Mouse (Mus musculus) embryonic stem cell, embryonic (primary cell): ENCODE measurements around the gene Fyco1.
"Not testable (repeated sequence)": the region's sequence is repeated elsewhere in the genome, so short reads cannot be mapped to it uniquely, and the experiment has no call there.

Experiments used
- CTCF ChIA-PET, 4 experiments: fragments of 300-600 bp in 2 of 4; fragments of 350-600 bp in 2 of 4; sonication (Branson Sonifier 250); formaldehyde crosslinking; loops; one replicate each; lab custom pipeline; 2022; ENCODE audit warnings: inconsistent platforms in 2 of 4; lab: Charles Lee
- POLR2A ChIA-PET, 4 experiments: fragments of 300-600 bp in 2 of 4; fragments of 350-600 bp in 2 of 4; sonication (Branson Sonifier 250); formaldehyde crosslinking; loops; one replicate each; lab custom pipeline; 2022; ENCODE audit warnings: antibody characterized with exemption in 4 of 4, inconsistent platforms in 1 of 4; lab: Charles Lee

Fyco1 gene

DNA sequence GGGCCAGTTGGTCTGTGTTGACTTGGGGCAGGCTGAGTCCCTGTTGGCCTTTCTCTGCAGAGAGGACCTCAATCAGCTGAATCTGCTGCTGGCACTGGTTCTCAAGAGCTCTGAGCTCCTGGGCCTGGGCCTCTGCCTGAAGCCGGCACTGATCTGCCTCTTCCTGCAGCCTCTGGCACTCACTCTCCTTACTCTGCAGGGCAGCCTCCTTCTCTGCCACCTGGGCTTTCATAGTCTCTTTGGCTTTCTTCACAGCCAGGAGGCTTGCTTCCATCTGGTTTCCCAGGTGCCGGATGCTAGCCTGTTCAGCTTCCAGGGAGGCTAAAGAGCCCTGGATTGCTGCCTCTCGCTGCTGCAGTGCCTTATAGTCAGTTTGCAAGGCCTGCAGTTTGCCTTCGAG is 22.8 kb downstream of the Fyco1 start:
- CTCF ChIA-PET = no interaction called here
- POLR2A ChIA-PET = interaction anchor here in 3 of 4 experiments (0.5 to 3.9 kb wide), 3 partner anchors 22 to 29 kb away, joined by 4 to 20 read pairs (median 4); partner anchors contain the start of gene Fyco1 (in 2 of the 3)

DNA sequence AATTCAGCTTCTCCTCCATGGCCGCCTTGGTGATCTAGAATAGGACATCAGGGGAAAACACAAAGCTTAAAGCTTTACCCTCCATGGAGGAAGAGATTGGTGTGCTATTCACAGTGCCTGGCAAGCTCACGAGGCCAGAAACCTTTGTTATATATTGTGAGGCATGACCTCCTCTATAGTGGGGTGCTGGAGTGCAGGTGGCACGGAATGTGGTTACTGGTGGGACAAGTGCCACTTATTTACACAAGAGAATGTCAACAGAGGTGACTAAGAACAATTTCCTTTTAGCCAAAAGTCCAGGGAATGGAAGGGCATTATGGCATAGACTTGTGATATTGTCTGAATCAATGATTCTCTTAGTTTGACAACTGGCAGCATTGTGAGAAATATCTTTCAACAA is 25.1 kb downstream of the Fyco1 start:
- ChIA-PET CTCF (no interaction called here), POLR2A (interaction anchor here in 1 of 4 experiments (0.6 kb wide), 1 partner anchor 674 kb away, joined by 3 read pairs; no protein-coding TSS in a partner anchor)

DNA sequence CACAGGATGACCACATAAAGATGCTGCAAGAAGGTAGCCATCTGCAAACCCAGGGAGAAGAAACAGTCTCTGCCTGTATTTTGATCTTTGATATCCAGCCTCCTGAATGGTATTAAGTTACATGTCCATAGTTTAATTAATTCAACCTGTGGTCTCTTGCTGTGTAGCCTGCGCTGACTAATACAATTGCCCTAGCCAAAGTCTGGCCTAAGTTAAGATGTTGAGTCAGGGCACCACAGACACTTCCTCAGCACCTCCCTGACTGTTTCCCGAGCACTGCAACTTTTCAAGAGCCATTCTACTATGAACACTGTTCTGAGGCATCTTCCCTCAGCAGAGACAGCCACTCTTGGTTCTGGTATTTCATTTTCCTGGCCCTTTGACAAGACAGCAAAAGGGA is 33.1 kb downstream of the Fyco1 start:
- ChIA-PET POLR2A (no interaction called here), CTCF (no interaction called here)

DNA sequence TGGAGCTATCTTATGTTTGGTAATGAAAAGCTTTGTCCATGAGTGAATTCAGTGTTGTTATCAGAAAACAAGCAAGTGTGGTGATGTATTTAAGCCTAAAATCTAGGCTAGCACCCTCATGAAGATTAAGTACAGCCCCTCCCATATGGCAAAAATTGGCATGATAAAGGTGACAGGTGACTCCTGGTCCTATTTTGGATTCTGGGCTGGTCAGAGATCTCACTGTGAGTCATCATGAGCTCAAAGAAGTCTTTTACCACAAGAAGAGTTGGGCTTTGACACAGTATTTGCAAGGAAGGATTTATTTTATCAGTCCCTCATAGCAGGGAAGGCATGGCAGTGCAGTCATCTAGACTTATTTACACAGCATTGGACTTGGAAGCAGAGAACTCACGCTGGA is 35.7 kb downstream of the Fyco1 start:
- ChIA-PET CTCF (no interaction called here), POLR2A (interaction anchor here in 1 of 4 experiments (1.4 to 1.6 kb wide), 2 partner anchors 19 to 35 kb away, joined by 3 to 4 read pairs; partner anchors contain the start of gene Fyco1)

DNA sequence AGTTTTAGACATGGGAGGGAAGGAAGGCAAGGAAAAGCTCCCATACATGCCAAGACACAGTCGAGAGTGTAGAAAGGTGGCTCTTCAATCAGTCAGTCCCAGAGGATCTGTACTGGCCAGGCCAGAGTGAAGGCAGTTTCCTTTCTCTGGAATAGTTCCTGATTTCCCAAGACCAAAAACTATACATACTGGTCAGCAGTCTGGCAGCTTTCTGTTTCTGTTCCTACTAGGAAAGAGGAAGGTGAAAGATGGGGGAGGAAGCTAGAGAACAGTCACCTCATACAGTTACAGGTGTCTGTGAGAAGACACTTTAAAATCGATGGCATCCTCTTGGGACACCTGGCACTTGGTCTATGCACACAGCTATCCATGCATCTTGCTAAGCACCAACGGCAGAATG is 36.3 kb downstream of the Fyco1 start:
- ChIA-PET POLR2A (interaction anchor here in 1 of 4 experiments (1.4 to 1.6 kb wide), 2 partner anchors 18 to 36 kb away, joined by 3 to 4 read pairs; partner anchors contain the start of gene Fyco1), CTCF (no interaction called here)

- ChIA-PET CTCF (no interaction called here), POLR2A (interaction anchor here in 1 of 4 experiments (1.4 to 1.6 kb wide), 2 partner anchors 18 to 37 kb away, joined by 3 to 4 read pairs; partner anchors contain the start of gene Fyco1)
Measured at GRCm38 (mm10) chr9:123814821-123815220, 36.9 kb downstream of the Fyco1 start.

DNA sequence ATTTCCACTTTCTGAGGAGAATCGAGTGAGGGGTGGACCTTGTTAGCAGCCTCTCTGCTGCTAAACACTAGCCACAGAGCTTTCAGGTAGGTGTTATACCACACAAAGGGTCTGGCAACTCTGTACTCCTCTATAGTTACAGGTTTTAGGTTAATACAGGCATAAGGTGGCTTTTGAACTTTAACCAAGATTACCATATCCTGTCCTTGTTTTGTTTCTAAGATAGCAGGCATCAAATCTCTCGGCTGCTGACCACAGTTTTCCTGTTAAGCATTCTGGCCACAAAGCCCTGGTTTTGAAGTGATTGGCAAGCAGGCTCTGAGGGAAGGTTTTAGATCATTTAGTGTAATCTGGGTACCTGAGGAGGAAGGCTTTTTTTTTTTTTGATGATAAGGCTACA is 37.4 kb downstream of the Fyco1 start:
- POLR2A ChIA-PET = no interaction called here
- CTCF ChIA-PET = interaction anchor here in 1 of 4 experiments (0.6 kb wide), 1 partner anchor 221 kb away, joined by 3 read pairs; no protein-coding TSS in a partner anchor

DNA sequence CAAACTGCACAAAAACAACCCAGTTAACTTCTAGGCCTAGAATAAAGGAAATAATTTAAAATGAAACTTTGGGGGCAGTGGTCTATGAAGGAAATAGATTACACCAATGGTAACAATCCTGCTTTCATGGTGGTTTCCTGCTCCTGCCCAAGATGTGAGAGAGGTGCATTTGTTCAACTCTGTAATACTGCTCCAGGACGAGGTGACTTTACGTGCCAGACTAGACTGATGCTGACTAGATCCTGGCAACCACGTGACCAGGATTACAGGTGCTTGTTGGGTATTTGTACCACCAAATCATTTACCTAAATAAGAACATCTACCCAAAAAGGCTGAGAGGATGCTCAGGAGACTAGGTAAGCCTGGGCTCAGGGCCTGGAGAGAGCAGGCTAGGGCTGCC is 39.9 kb downstream of the Fyco1 start:
- ChIA-PET CTCF (no interaction called here), POLR2A (no interaction called here)

GRCm38 (mm10) chr9:123808583-123808982 is 43.1 kb downstream of the Fyco1 start:
- CTCF ChIA-PET = no interaction called here

DNA sequence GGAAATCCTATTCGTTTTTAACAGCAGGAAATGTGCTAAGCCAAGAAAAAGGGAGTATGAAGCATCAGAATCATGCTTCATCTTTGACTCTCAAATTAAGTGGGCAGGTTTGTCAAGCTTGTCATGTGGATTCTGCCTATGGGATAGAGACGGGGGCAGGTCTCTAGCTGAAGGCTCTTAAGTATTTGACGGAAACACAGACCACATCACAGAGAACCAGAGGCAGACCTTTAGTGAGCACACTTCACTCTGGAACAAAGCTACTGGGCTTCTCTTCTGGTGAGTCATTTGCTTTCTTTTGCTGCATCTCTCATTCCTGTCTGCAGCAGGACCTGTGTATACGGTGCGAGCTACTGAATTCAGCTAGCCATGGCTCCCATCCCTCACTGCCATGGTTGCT is 45.4 kb downstream of the Fyco1 start, which contains the start of gene Cxcr6:
Gene Cxcr6 (plus strand): TSS at position 209 of the 400 bp plus-strand sequence.
- CTCF ChIA-PET = no interaction called here
- POLR2A ChIA-PET = interaction anchor here in 1 of 4 experiments (0.6 kb wide), 1 partner anchor 118 kb away, joined by 4 read pairs; no protein-coding TSS in a partner anchor

More at GRCm38 (mm10) chr9:123808583-123808982, 43.1 kb downstream of the Fyco1 start:
- POLR2A ChIA-PET = no interaction called here

- CTCF ChIA-PET = no interaction called here
- POLR2A ChIA-PET = no interaction called here
Measured at GRCm38 (mm10) chr9:123805241-123805640, 46.5 kb downstream of the Fyco1 start.

- ChIA-PET POLR2A (no interaction called here), CTCF (no interaction called here)
Measured at GRCm38 (mm10) chr9:123802896-123803295, 48.8 kb downstream of the Fyco1 start.

GRCm38 (mm10) chr9:123802421-123802820 is 49.3 kb downstream of the Fyco1 start:
- CTCF ChIA-PET = no interaction called here
- POLR2A ChIA-PET = interaction anchor here in 1 of 4 experiments (0.5 to 1.1 kb wide), 2 partner anchors 42 to 1476 kb away, joined by 4 to 5 read pairs; no protein-coding TSS in a partner anchor

DNA sequence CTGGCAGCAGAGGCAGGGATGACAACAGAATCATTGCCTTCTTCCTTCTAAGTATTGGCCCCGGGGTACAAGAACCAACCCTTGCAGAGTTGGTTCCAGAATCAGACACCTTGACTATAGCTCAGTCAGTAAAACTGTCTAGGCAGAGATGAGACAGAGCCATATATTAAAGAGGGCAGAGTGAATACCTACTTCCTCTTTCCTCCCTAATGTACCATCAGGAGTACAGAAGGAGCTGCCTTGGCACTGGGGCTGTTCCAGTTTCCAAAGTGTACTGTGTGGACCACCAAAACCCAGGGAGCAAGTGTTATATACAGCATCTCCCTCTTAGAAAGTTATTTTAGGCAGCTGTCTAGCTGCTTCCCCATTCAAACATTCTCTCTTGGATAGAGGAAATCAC is 50.2 kb downstream of the Fyco1 start:
- ChIA-PET POLR2A (interaction anchor here in 1 of 4 experiments (1.1 kb wide), 1 partner anchor 43 kb away, joined by 4 read pairs; no protein-coding TSS in a partner anchor), CTCF (no interaction called here)

DNA sequence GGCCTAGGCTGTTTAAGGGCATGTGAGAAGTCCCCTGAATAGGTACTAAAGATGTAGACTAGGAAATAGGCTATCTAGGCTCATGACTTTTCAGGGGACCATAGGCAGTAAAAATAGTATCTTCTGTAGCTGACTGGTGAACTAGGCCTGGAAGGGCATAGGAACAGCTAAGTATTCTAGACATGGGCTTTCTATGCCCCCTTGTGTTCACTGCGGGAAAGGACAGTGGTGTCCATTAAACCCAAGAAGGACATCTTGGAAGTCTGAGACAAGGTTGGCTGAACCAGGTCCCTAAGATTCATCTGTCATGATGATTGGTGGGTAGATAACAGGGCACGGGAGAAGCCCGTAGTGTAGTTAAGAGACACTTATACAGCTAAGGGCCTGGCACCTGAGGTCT is 55.5 kb downstream of the Fyco1 start:
- CTCF ChIA-PET = interaction anchor here in 3 of 4 experiments (0.6 to 1.6 kb wide), 4 partner anchors 172 to 637 kb away, joined by 3 to 8 read pairs (median 4); partner anchors contain the start of gene Sacm1l (in 1 of the 3)

GRCm38 (mm10) chr9:123788855-123789529 is 62.7 kb downstream of the Fyco1 start:
- ChIA-PET CTCF (no interaction called here), POLR2A (interaction anchor here in 1 of 4 experiments (0.6 kb wide), 1 partner anchor 31 kb away, joined by 5 read pairs; no protein-coding TSS in a partner anchor)

More for the DNA sequence above, 55.5 kb downstream of the Fyco1 start:
- POLR2A ChIA-PET = no interaction called here

DNA sequence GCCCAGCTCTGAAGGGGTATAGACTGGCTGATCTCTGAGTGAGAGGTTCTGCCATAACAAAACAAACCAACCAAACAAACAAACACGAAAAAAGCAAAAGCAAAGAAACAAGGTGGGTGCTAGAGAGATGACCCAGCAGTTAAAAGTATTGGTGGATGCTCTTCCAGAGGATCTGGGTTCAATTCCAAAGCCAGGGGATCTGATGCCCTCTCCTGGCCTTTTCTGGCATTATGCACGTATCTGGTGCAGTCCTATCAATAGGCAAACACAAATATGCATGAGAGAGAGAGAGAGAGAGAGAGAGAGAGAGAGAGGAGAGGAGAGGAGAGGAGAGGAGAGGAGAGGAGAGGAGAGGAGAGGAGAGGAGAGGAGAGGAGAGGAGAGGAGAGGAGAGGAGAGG is 78.4 kb downstream of the Fyco1 start:
- CTCF ChIA-PET = not testable (repeated sequence)
- POLR2A ChIA-PET = interaction anchor here in 1 of 4 experiments (0.7 to 0.9 kb wide), 2 partner anchors 27 to 64 kb away, joined by 3 read pairs; no protein-coding TSS in a partner anchor

- ChIA-PET POLR2A (no interaction called here), CTCF (no interaction called here)
Measured at GRCm38 (mm10) chr9:123769532-123769931, 82.2 kb downstream of the Fyco1 start.

- ChIA-PET CTCF (no interaction called here), POLR2A (no interaction called here)
Measured at GRCm38 (mm10) chr9:123768443-123768842, 83.3 kb downstream of the Fyco1 start.

- POLR2A ChIA-PET = no interaction called here
- CTCF ChIA-PET = no interaction called here
Measured at GRCm38 (mm10) chr9:123766996-123767395, 84.7 kb downstream of the Fyco1 start.
